Mouse (Mus musculus) liver, embryonic 14.5 days (tissue): ENCODE measurements around the gene Fuz. TPM values are rescaled to one million over a fixed set of nuclear protein-coding genes. Genes with fewer than 3 reads are reported as not detected.
A peak's percentile ranks its signal among the peaks of the same experiment; 100 is the strongest.

Experiments
- ATAC-seq: fragments of 200-750 bp; cut with Nextera tagmentation; 2 replicates; pipeline ENCODE4 v1.8.0; 2017; ENCODE audit warnings: moderate number of reproducible peaks, mild to moderate bottlenecking, moderate library complexity; ENCODE audit not compliant: insufficient read depth
- DNase-seq, 3 experiments: peaks; one replicate each; pipeline ENCODE4 v3.0.0-alpha.2; 2012 to 2013; ENCODE audit warnings: low read depth in 3 of 3, low spot score in 3 of 3
- H3K27ac ChIP-seq: fragments of 300-500 bp; sonication (generic); 2 replicates; pipeline ENCODE4 v1.5.1; 2014; ENCODE audit warnings: moderate library complexity, mild to moderate bottlenecking, control low read depth, inconsistent platforms
- H3K27me3 ChIP-seq: fragments of 300-500 bp; sonication (generic); 2 replicates; pipeline ENCODE4 v1.6.1; 2014; ENCODE audit warnings: mild to moderate bottlenecking, low read length, moderate library complexity; ENCODE audit not compliant: control insufficient read depth, insufficient read depth
- H3K36me3 ChIP-seq: fragments of 300-500 bp; sonication (generic); replicated peaks from 2 replicates; pipeline ENCODE4 v1.6.1; 2014; ENCODE audit warnings: low read depth; ENCODE audit not compliant: control insufficient read depth, insufficient read depth
- H3K4me1 ChIP-seq, 2 experiments: fragments of 200-500 bp in 1 of 2; fragments of 300-500 bp in 1 of 2; sonication (generic) in 1 of 2; replicated peaks; 2 replicates each; pipeline ENCODE4 v1.6.1; 2012 to 2014; ENCODE audit warnings: antibody characterized with exemption in 1 of 2, inconsistent platforms in 1 of 2, low read length in 1 of 2; ENCODE audit not compliant: control insufficient read depth in 2 of 2, insufficient read depth in 2 of 2
- H3K4me2 ChIP-seq: fragments of 300-500 bp; sonication (generic); 2 replicates; pipeline ENCODE4 v1.6.1; 2014; ENCODE audit warnings: low read depth, mild to moderate bottlenecking, control low read depth, moderate library complexity
- H3K4me3 ChIP-seq, 2 experiments: fragments of 200-500 bp in 1 of 2; fragments of 300-500 bp in 1 of 2; sonication (generic) in 1 of 2; 2 replicates each; pipeline ENCODE4 v1.5.1; 2012 to 2014; ENCODE audit warnings: low read depth in 2 of 2, low read length in 2 of 2, mild to moderate bottlenecking in 2 of 2, control low read depth in 1 of 2, inconsistent platforms in 1 of 2, moderate library complexity in 1 of 2; ENCODE audit not compliant: insufficient read depth in 1 of 2
- H3K9ac ChIP-seq: fragments of 300-500 bp; sonication (generic); replicated peaks from 2 replicates; pipeline ENCODE4 v1.6.1; 2014; ENCODE audit warnings: mild to moderate bottlenecking, control low read depth, moderate library complexity
- H3K9me3 ChIP-seq: fragments of 300-500 bp; sonication (generic); 2 replicates; pipeline ENCODE4 v1.6.1; 2016; ENCODE audit warnings: low read length, mixed read lengths; ENCODE audit not compliant: control insufficient read depth
- CTCF ChIP-seq: IDR thresholded peaks from 2 replicates; pipeline ENCODE4 v1.5.1; 2016; ENCODE audit warnings: antibody characterized with exemption, low read depth, control low read depth
- EP300 ChIP-seq: IDR thresholded peaks from 2 replicates; pipeline ENCODE4 v1.6.1; 2016; ENCODE audit warnings: antibody characterized with exemption, low read depth
- WGBS: fragments of 180-500 bp; shearing (Covaris S2); extraction: QIAGEN DNeasy Blood & Tissue Kit; methylation state at CpG from one replicate; pipeline ENCODE4 v1.1.7; 2014; ENCODE audit not compliant: insufficient replicate concordance; 5-methylcytosine and 5-hydroxymethylcytosine counted together
- polyA plus RNA-seq, 2 experiments: library from polyadenylated mRNA; depleted of rRNA in 1 of 2; stranded (reverse) in 1 of 2; unstranded in 1 of 2; fragments of >200 nt; fragmentation: Nextera tagmentation in 1 of 2; extraction: Ambion mirVana in 1 of 2; gene quantifications; 2 replicates each; pipeline versions ENCODE4 v1.2.1 to v1.2.3; 2012 to 2014

Gene Fuz
- polyA plus RNA-seq, 2 experiments, result 5.0 to 5.9 TPM

DNA sequence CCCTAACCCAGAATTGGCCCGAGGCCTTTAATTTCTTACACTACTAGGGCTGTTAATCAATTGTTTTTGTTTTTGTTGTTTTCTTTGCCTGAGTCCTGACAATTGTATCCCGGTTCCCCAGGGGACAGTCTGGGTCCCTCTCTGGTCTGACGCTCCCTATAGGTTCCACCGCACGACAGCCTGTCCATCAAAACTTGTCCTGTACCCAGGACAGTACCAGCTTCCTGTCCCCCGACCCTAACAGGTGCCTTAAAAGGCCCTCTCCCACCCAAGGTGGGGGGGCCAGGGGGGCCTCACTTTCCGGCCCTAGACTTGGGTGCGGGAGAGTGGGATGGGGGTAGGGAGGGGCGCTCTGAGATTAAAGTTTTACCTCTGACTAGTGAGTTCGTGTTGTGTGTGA, 40.8 kb upstream of the Fuz start:
- Histone ChIP-seq H3K4me1 (peaks cover 35 to 41% of the 10 kb centered on the region in 2 experiments), H3K4me3 (peak overlapping the region; percentile 64 to 65), H3K27ac (peak overlapping the region; percentile 92), H3K36me3 (no peaks in the 10 kb centered on the region), H3K4me2 (peak overlapping the region; percentile 83), H3K9ac (peak overlapping the region; percentile 81), H3K27me3 (no peaks in the 10 kb centered on the region), H3K9me3 (no peaks in the 10 kb centered on the region)
- no peak for DNase-seq
- no peak for ATAC-seq
- 33% methylated on average over 10 of the region's 10 CpGs for WGBS
- TF ChIP-seq EP300, result no peak
- TF ChIP-seq CTCF, result no peak

DNA sequence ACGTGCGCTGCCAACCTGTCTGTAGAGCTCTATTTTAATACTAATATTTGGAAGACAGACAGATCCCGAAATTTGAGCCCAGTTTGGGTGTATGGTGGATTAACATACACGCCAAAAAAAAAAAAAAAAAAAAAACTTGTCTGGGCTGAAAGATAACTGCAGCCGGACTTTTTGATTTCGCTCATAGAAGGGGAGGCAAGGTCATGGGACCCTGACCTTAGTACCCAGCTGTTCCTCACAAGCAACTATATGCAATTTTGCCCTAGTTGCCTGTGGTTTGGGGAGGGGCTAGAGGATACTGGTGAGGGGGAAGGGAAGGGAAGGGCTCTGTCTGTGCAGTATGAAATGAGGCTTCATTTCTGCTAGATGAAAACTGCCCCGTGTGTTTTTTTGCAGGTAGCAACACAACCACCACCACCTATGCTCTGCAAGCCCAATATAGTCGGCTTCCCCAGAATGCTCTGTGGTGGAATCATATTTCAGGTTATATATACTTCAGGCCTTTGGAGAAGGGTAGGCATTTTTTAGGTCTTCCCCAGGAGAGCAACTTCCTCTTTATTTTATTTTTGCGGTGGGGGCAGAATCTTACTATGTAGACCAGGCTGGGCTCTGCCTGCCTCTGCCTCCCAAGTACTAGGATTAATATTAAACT, 39.5 kb upstream of the Fuz start:
- 14% methylated on average over 9 of the region's 9 CpGs for WGBS
- peak overlapping the region; percentile 89 to 96 for H3K4me3 ChIP-seq
- 0 out of 2 replicates have a peak, but pooled peaks have one; percentile 46 for TF ChIP-seq EP300
- no peak for TF ChIP-seq CTCF
- no peak for ATAC-seq
- H3K9ac ChIP-seq, result peak overlapping the region; percentile 83
- H3K27ac ChIP-seq, result peak overlapping the region; percentile 92
- H3K27me3 ChIP-seq, result no peaks in the 10 kb centered on the region
- H3K36me3 ChIP-seq, result no peaks in the 10 kb centered on the region; the same call in 1 of the 2 replicates
- peak overlapping the region; percentile 83 for H3K4me2 ChIP-seq
- DNase-seq, result peak in 2 of 3 experiments; percentile 41 to 42
- no peaks in the 10 kb centered on the region for H3K9me3 ChIP-seq
- H3K4me1 ChIP-seq, result peaks cover 28 to 31% of the 10 kb centered on the region in 2 experiments

DNA sequence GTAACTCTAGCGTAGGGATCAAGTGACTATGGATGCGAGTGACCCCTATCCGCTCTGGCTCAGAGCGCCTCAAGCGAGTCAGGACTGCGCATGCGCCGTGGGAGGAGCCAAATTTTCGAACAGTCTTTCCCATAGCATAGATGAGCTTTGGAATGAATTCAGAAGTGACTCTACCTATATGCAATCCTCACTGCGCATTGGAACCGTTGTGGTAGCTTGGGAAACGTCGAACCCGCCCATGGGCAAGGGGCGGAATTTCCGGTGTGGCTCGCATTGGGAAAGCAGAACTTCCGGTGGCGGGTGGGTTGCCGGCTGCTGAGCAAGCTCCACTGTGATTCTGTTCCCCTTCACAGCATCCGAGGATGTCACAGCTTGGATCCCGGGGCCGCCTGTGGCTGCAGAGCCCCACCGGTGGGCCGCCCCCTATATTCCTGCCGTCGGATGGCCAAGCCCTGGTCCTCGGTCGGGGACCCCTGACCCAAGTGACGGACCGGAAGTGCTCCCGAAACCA, 38.8 kb upstream of the Fuz start, which contains the start of gene Pnkp:
Gene Pnkp (plus strand): TSS at position 98 of the 511 bp plus-strand sequence.
- Histone ChIP-seq H3K36me3 (no peaks in the 10 kb centered on the region; the same call in 1 of the 2 replicates), H3K4me1 (peaks cover 27 to 28% of the 10 kb centered on the region in 2 experiments), H3K27me3 (no peaks in the 10 kb centered on the region), H3K4me2 (peak within 1 kb of the TSS; percentile 83), H3K4me3 (peak within 1 kb of the TSS; percentile 89 to 96), H3K9me3 (no peaks in the 10 kb centered on the region), H3K27ac (peak within 1 kb of the TSS; percentile 92), H3K9ac (peak within 1 kb of the TSS; percentile 83)
- peak; percentile 74 to 81 (median 76) for DNase-seq
- under 1% methylated on average over 32 of the region's 32 CpGs for WGBS
- ATAC-seq, result peak; percentile 40
- TF ChIP-seq CTCF (peak; percentile 18; the same call in 1 of the 2 replicates), EP300 (no peak)

DNA sequence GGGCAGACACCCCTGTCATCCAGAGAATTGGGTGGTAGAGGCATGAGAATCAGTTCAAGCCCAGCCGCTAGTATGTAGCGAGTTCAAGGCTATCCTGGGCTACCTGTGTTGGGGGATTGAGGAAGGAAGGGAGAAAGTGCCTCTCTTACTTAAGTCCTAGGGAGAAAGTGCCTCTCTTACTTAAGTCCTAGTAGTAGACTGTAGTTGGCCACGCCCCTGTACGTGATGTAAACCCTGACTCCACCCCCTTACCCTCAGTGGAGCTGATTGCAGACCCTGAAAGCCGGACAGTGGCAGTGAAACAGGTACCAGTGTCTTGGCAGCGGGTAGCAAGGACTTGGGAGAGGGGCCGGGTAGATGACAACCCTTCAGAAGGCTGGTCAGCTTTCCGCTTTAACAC, 38.0 kb upstream of the Fuz start:
- H3K27ac ChIP-seq, result peak overlapping the region; percentile 92
- no peak for ATAC-seq
- H3K9me3 ChIP-seq, result no peaks in the 10 kb centered on the region
- 22% methylated on average over 8 of the region's 8 CpGs for WGBS
- peak; percentile 74 to 77 (median 75) for DNase-seq
- H3K9ac ChIP-seq, result peak overlapping the region; percentile 83
- TF ChIP-seq EP300, result no peak
- TF ChIP-seq CTCF, result no peak
- peak overlapping the region; percentile 83 for H3K4me2 ChIP-seq
- peak overlapping the region; percentile 89 to 96 for H3K4me3 ChIP-seq
- H3K27me3 ChIP-seq, result no peaks in the 10 kb centered on the region
- H3K4me1 ChIP-seq, result peaks cover 27 to 28% of the 10 kb centered on the region in 2 experiments
- H3K36me3 ChIP-seq, result peaks cover 4% of the 10 kb centered on the region; the same call in 1 of the 2 replicates

DNA sequence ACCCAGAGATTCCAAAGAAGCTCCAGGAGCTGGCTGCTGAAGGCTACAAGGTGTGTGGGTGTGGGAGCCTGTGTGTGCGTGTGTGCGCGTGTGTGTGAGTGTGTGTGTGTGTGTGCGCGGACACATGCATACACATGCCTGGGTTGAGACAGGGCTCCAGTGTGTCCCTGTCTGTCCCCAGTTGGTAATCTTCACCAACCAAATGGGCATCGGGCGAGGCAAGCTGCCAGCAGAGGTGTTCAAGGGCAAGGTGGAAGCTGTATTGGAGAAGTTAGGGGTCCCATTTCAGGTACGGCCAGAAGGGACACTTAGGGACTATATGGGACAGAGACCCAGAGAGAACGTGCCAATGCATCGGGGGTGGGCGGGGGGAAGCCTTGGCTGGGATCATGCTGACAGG, 36.0 kb upstream of the Fuz start:
- H3K4me3 ChIP-seq, result no peak overlapping the region
- H3K27me3 ChIP-seq, result no peaks in the 10 kb centered on the region
- no peak overlapping the region for H3K27ac ChIP-seq
- WGBS, result 79% methylated on average over 11 of the region's 11 CpGs
- DNase-seq (no peak), ATAC-seq (no peak)
- no peak overlapping the region for H3K4me2 ChIP-seq
- no peak overlapping the region for H3K9ac ChIP-seq
- no peak for TF ChIP-seq EP300
- no peak for TF ChIP-seq CTCF
- peaks cover 10% of the 10 kb centered on the region for H3K36me3 ChIP-seq
- H3K4me1 ChIP-seq, result peaks cover 22 to 26% of the 10 kb centered on the region in 2 experiments
- H3K9me3 ChIP-seq, result no peaks in the 10 kb centered on the region
